Mouse (Mus musculus) limb, embryonic 12.5 days (tissue): Measurements from ENCODE around the gene Olfr488. TPM values are rescaled to one million over a fixed set of nuclear protein-coding genes. Genes with fewer than 3 reads are reported as not detected.
"Not testable (repeated sequence)": the region's sequence is repeated elsewhere in the genome, so short reads cannot be mapped to it uniquely, and the experiment has no call there.

Experiments
- ATAC-seq: fragments of 200-750 bp; cut with Nextera tagmentation; 2 replicates; pipeline ENCODE4 v1.8.0; 2017; ENCODE audit warnings: low read depth, moderate TSS enrichment; ENCODE audit not compliant: insufficient number of reproducible peaks, insufficient read depth, low FRiP score, low TSS enrichment
- H3K27ac ChIP-seq: fragments of 300-500 bp; sonication (generic); 2 replicates; pipeline ENCODE4 v1.5.1; 2016; ENCODE audit warnings: mild to moderate bottlenecking, moderate library complexity
- H3K27me3 ChIP-seq: fragments of 300-500 bp; sonication (generic); 2 replicates; pipeline ENCODE4 v1.6.1; 2016; ENCODE audit warnings: mild to moderate bottlenecking, moderate library complexity
- H3K36me3 ChIP-seq: fragments of 300-500 bp; sonication (generic); 2 replicates; pipeline ENCODE4 v1.6.1; 2016; ENCODE audit warnings: mild to moderate bottlenecking, moderate library complexity
- H3K4me1 ChIP-seq: fragments of 300-500 bp; sonication (generic); replicated peaks from 2 replicates; pipeline ENCODE4 v1.6.1; 2016
- H3K4me2 ChIP-seq: fragments of 300-500 bp; sonication (generic); 2 replicates; pipeline ENCODE4 v1.6.1; 2016; ENCODE audit warnings: mild to moderate bottlenecking, moderate library complexity
- H3K4me3 ChIP-seq: fragments of 300-500 bp; sonication (generic); replicated peaks from 2 replicates; pipeline ENCODE4 v1.5.1; 2016; ENCODE audit warnings: mild to moderate bottlenecking
- H3K9ac ChIP-seq: fragments of 300-500 bp; sonication (generic); replicated peaks from 2 replicates; pipeline ENCODE4 v1.6.1; 2016; ENCODE audit warnings: mild to moderate bottlenecking, moderate library complexity
- H3K9me3 ChIP-seq: fragments of 300-500 bp; sonication (generic); 2 replicates; pipeline ENCODE4 v1.6.1; 2016; ENCODE audit warnings: mild to moderate bottlenecking, moderate library complexity
- whole genome bisulfite sequencing: fragments of 180-500 bp; shearing (Covaris S2); methylation state at CpG from one replicate; pipeline ENCODE4 v1.1.7; 2016; 5-methylcytosine and 5-hydroxymethylcytosine counted together
- polyA plus RNA-seq: library from polyadenylated mRNA; unstranded; fragments of >200 nt; fragmentation: Nextera tagmentation; extraction: Ambion mirVana; gene quantifications from 2 replicates; pipeline ENCODE4 v1.2.1, GENCODE M21; 2016

Gene Olfr488
- not detected in 2 replicates for polyA plus RNA-seq

- no peak for ATAC-seq
- Histone ChIP-seq H3K27ac (no peak within 1 kb of the TSS), H3K4me2 (no peak within 1 kb of the TSS)
Measured at GRCm38 (mm10) chr7:108258247-108258646, at the start of gene Olfr488. Gene Olfr488, minus strand, starts transcription at chr7:108258347.

GRCm38 (mm10) chr7:108288834-108289233 lies 30.7 kb upstream of the Olfr488 start, which contains the start of gene Olfr490:
Gene Olfr490, minus strand, starts transcription at chr7:108288934.
- H3K9ac ChIP-seq, result no peak within 1 kb of the TSS
- no peak within 1 kb of the TSS for H3K27ac ChIP-seq
- H3K4me3 ChIP-seq, result no peak within 1 kb of the TSS
- H3K9me3 ChIP-seq, result no peaks in the 10 kb centered on the region
- no peak for ATAC-seq
- H3K4me1 ChIP-seq, result no peaks in the 10 kb centered on the region
- H3K27me3 ChIP-seq, result no peaks in the 10 kb centered on the region
- no peak within 1 kb of the TSS for H3K4me2 ChIP-seq
- H3K36me3 ChIP-seq, result no peaks in the 10 kb centered on the region

More at GRCm38 (mm10) chr7:108258247-108258646, at the start of gene Olfr488:
- Histone ChIP-seq H3K9ac (no peak within 1 kb of the TSS), H3K4me3 (no peak within 1 kb of the TSS), H3K4me1 (no peaks in the 10 kb centered on the region), H3K36me3 (no peaks in the 10 kb centered on the region), H3K9me3 (no peaks in the 10 kb centered on the region), H3K27me3 (no peaks in the 10 kb centered on the region)

- Histone ChIP-seq H3K27me3 (no peaks in the 10 kb centered on the region), H3K4me3 (no peak overlapping the region), H3K9ac (no peak overlapping the region), H3K9me3 (no peaks in the 10 kb centered on the region), H3K4me1 (no peaks in the 10 kb centered on the region), H3K27ac (no peak overlapping the region), H3K4me2 (no peak overlapping the region), H3K36me3 (no peaks in the 10 kb centered on the region)
- ATAC-seq, result no peak
- WGBS, result 77% methylated on average over 3 of the region's 3 CpGs
Measured at GRCm38 (mm10) chr7:108233551-108233950, 24.6 kb downstream of the Olfr488 start.

GRCm38 (mm10) chr7:108214536-108214935 lies 43.6 kb downstream of the Olfr488 start, which contains the start of gene Olfr487:
Gene Olfr487, minus strand, starts transcription at chr7:108214636.
- H3K4me1 ChIP-seq, ATAC-seq, H3K9me3 ChIP-seq, H3K36me3 ChIP-seq, H3K4me2 ChIP-seq, H3K9ac ChIP-seq, H3K27me3 ChIP-seq, H3K4me3 ChIP-seq, H3K27ac ChIP-seq: not testable (repeated sequence)

Other genes with a start within 250 kb of the Olfr488 start
- gene Olfr478, start 224.4 kb downstream of the Olfr488 start, polyA plus RNA-seq, result not detected in 2 replicates
- not detected in 2 replicates for gene Olfr479, start 207.7 kb downstream of the Olfr488 start, polyA plus RNA-seq
- gene Olfr480, start 191.0 kb downstream of the Olfr488 start, polyA plus RNA-seq, result not detected in 2 replicates
- not detected in 2 replicates for gene Olfr481, start 178.5 kb downstream of the Olfr488 start, polyA plus RNA-seq
- not detected in 2 replicates for gene Olfr482, start 160.8 kb downstream of the Olfr488 start, polyA plus RNA-seq
- gene Olfr483, start 157.5 kb downstream of the Olfr488 start, polyA plus RNA-seq, result not detected in 2 replicates
- gene Olfr484, start 130.9 kb downstream of the Olfr488 start, polyA plus RNA-seq, result not detected in 2 replicates
- gene Olfr485, start 98.5 kb downstream of the Olfr488 start, polyA plus RNA-seq, result not detected in 2 replicates
- not detected in 2 replicates for gene Olfr486, start 85.6 kb downstream of the Olfr488 start, polyA plus RNA-seq
- gene Olfr487, start 43.7 kb downstream of the Olfr488 start, polyA plus RNA-seq, result not detected in 2 replicates
- not detected in 2 replicates for gene Olfr490, start 30.6 kb upstream of the Olfr488 start, polyA plus RNA-seq
- gene Olfr491, start 55.1 kb upstream of the Olfr488 start, polyA plus RNA-seq, result not detected in 2 replicates
- gene Olfr492, start 65.3 kb upstream of the Olfr488 start, polyA plus RNA-seq, result not detected in 2 replicates
- gene Olfr493, start 88.6 kb upstream of the Olfr488 start, polyA plus RNA-seq, result not detected in 2 replicates
- gene Olfr494, start 107.0 kb upstream of the Olfr488 start, polyA plus RNA-seq, result not detected in 2 replicates
- gene Olfr495, start 134.8 kb upstream of the Olfr488 start, polyA plus RNA-seq, result not detected in 2 replicates
- gene Olfr497, start 162.1 kb upstream of the Olfr488 start, polyA plus RNA-seq, result not detected in 2 replicates
- not detected in 2 replicates for gene Olfr498, start 207.0 kb upstream of the Olfr488 start, polyA plus RNA-seq